In the genomic region with DNA sequence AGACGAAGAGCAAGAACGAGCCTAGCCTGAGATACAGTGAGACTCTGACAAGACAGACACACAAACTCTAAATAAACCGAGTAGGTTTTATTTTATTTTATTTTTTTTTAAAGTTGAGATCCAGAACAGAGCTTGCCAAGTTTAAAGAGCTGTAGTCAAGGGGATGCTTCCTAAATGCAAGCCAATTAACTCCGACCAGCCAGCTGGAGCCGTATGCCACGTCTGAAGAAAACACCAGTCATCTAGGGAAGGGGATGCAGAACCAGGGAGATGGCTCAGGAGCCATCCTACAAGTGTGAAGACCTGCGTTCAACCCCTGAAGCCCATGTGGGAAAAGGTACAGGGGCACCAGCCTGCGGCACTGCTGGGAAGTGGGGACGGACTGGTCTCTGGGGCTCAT, we compare ENCODE assay signal across 27 mouse cellular contexts. TPM values are rescaled to one million over a fixed set of nuclear protein-coding genes. Genes with fewer than 3 reads are reported as not detected.
"Had no signal": no experiment of that assay in that cellular context is flagged by ENCODE, and none has a peak within 500 bp of the region (broad histone marks: within the 10 kb centered on the region; RNA-seq: fewer than 3 reads in every experiment).

No protein-coding gene starts in this region.

- H3K36me3 ChIP-seq: heart, embryonic 12.5 days; hindbrain, embryonic 10.5 days; hindbrain, embryonic 12.5 days; intestine, embryonic 15.5 days; limb, embryonic 10.5 days; limb, embryonic 12.5 days; liver, embryonic 13.5 days; liver, embryonic 15.5 days had no signal

- ATAC-seq: hindbrain, embryonic 16.5 days; inflammation-experienced regulatory T-cells, adult 6 months; intestine, embryonic 15.5 days; intestine, postnatal 0 days had no signal

- H3K27me3 ChIP-seq: heart, embryonic 12.5 days; hindbrain, embryonic 12.5 days had no signal

- H3K27ac ChIP-seq: gastrocnemius, adult 2 months; heart, adult 2 months; hindbrain, embryonic 10.5 days; hindbrain, embryonic 12.5 days; hindbrain, embryonic 14.5 days; intestine, embryonic 15.5 days; layer of hippocampus, adult 2 months; left cerebral cortex, adult 2 months; limb, embryonic 10.5 days; limb, embryonic 12.5 days; liver, embryonic 13.5 days; liver, embryonic 15.5 days had no signal

- H3K4me1 ChIP-seq: liver, embryonic 13.5 days; liver, embryonic 15.5 days had no signal

- H3K4me3 ChIP-seq: gastrocnemius, adult 2 months; heart, adult 2 months; heart, embryonic 12.5 days; hindbrain, embryonic 10.5 days; hindbrain, embryonic 12.5 days; intestine, embryonic 15.5 days; layer of hippocampus, adult 2 months; left cerebral cortex, adult 2 months; limb, embryonic 10.5 days; limb, embryonic 12.5 days; liver, embryonic 13.5 days; liver, embryonic 15.5 days had no signal

- H3K9ac ChIP-seq: heart, embryonic 12.5 days; hindbrain, embryonic 12.5 days; hindbrain, embryonic 14.5 days; intestine, embryonic 15.5 days; limb, embryonic 12.5 days; liver, embryonic 13.5 days; liver, embryonic 15.5 days had no signal

- DNase-seq: gastrocnemius, adult 2 months; gastrocnemius, postnatal 10 days; gastrocnemius, postnatal 25 days; heart, adult 2 months; heart, postnatal 10 days; kidney, adult 18-20 months; kidney, adult 8-10 months; kidney, postnatal 10 days; kidney, postnatal 25 days; kidney, postnatal 4 days; liver; liver, embryonic 13.5 days had no signal

- H3K9me3 ChIP-seq: heart, embryonic 12.5 days; hindbrain, embryonic 10.5 days; hindbrain, embryonic 12.5 days; intestine, embryonic 15.5 days; limb, embryonic 10.5 days; limb, embryonic 12.5 days had no signal

- H3K4me2 ChIP-seq: heart, embryonic 12.5 days; hindbrain, embryonic 12.5 days; hindbrain, embryonic 14.5 days; intestine, embryonic 15.5 days; limb, embryonic 12.5 days; liver, embryonic 11.5 days; liver, embryonic 13.5 days; liver, embryonic 15.5 days had no signal

RNA-seq across cellular contexts. Expression of a gene that starts 2.7 kb away (rescaled TPM):
- total RNA-seq: granulocyte monocyte progenitor cell, adult 5-6 weeks had no signal
- polyA plus RNA-seq: inflammation-experienced regulatory T-cells, adult 6 months had no signal
